Mouse (Mus musculus): ENCODE measurements around the gene Cyp4f13. TPM values are rescaled to one million over a fixed set of nuclear protein-coding genes. Genes with fewer than 3 reads are reported as not detected.

Cyp4f13 gene
- total RNA-seq (2023), result 10 to 100 TPM; 69.3 to 86.6 TPM

DNA sequence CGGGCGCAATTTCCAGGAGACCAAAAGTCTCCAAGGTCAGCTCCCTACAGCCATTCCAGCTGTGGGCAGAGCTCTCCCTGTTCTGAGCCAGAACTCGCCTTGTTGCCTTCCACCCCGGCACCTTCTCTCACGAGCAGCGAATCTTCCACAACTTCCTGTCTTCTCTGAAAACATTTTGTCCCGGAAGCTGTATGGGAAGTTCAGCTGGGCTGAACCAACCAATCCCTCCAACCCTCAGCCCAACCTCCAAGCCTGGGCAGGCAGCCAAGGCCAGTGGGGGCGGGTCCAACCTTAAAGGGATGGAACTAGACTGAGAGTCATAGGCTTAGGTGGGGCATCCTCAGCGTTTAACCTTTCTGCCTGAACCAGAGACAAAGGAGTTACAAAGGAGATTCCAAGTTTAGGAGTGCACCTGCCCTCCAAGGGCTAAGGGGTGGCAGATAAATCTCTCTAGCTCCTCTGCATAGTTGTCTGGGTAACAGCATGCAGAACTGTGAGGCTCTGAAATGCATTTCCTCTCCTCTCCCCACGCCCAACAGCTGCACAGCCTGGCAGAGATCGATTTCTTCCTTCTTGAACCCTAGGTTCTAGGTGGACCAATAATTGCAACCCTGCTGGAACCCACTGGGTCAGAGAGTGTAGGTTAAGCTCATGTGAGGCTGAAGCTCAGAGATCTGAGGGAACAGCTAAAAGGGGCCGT lies at the start of gene Cyp4f13:
TSS of gene Cyp4f13 (minus strand) at position 188 of the 700 bp plus-strand sequence.

DNA sequence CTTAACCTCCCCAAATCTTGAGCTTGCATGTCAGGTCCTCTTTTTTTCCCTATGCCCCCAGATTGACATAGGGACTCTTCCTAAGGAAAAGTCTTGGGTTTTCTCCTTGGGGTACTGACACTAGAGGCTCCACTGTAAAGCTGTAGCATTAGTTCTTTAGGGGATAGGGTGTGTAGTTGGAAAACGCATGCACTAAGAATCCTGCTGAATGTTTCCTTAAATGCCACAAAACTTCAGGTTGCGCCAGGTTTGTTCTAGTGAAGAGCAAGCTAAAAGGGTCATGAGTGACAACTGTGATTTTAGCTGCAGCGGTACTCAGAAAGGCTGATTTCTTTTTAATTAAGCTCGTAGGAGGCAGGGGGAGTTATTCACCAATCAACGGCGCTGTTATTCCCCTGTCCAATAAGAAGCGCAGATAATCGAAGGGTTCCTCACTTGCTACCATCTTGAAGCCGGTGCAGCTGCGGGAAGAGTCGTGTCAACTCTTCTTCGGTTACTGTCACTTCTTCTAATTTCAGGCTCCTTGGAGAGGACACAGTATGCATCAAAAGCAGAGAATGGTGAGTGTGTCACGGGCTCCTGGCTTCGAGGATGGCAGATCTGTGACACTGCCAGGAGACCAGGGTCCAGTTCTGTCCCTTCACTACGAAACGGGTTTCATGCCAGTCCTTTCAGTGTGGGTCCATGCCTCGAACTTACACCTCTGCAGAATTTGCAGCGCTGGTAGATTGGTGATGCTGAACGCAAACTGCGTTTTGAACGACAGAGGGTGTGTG lies 45.7 kb upstream of the Cyp4f13 start, which contains the start of gene Zfp952:
TSS of gene Zfp952 (plus strand) at position 431 of the 776 bp plus-strand sequence.

DNA sequence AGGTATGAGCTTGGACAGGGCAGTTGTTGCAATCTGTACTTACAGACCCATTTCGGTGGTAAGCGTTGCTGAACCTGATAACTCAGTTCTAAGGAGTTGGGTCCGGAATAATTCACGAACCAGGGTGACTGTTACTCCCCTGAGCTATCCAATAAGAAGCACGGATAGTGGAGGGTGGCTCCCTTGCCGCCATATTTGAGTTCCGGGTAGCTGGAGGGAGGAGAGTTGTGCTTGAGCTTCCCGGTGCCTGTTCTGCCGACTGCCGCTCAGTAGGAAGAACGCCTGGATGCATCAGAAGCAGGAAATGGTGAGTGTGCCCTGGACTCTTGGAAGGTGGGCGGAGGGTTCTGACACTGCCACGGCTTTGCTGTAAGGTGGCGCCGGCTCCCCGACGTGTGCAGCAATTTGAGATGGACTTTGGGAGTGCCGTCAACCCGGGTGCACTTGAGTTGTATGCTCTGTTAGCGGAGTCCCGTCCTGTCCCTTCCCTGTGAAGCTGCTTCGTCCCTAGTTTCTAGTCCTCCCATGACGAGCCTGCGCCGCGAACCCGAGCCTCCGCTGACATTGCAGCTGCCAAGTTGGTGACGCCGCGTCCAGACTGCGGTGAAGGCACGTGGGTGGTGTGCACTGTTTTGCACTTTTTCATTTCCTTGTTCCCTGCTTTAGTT lies 18.6 kb upstream of the Cyp4f13 start, which contains the start of gene Zfp472:
TSS of gene Zfp472 (plus strand) at position 192 of the 668 bp plus-strand sequence.

DNA sequence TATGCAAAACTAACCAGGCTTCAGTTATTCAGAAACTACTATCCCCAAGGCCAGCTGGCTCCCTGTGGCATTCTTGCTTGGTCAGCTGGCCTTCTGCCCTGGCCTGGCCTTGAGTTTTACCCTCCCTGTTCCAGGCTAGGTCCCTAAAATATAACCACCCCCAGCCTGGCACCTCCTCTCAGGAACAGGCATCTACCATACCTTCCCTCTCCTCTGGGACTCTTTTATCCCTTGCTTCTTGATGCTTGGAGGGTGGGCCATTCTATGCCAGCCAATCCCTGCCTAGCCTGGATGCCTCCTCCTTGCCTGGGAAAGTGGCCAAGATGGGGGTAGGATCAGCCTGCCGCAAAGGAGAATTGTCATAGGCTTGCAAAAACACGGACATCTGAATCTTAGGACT lies 30.1 kb downstream of the Cyp4f13 start, which contains the start of gene Cyp4f14:
TSS of gene Cyp4f14 (minus strand) at position 212 of the 400 bp plus-strand sequence.

DNA sequence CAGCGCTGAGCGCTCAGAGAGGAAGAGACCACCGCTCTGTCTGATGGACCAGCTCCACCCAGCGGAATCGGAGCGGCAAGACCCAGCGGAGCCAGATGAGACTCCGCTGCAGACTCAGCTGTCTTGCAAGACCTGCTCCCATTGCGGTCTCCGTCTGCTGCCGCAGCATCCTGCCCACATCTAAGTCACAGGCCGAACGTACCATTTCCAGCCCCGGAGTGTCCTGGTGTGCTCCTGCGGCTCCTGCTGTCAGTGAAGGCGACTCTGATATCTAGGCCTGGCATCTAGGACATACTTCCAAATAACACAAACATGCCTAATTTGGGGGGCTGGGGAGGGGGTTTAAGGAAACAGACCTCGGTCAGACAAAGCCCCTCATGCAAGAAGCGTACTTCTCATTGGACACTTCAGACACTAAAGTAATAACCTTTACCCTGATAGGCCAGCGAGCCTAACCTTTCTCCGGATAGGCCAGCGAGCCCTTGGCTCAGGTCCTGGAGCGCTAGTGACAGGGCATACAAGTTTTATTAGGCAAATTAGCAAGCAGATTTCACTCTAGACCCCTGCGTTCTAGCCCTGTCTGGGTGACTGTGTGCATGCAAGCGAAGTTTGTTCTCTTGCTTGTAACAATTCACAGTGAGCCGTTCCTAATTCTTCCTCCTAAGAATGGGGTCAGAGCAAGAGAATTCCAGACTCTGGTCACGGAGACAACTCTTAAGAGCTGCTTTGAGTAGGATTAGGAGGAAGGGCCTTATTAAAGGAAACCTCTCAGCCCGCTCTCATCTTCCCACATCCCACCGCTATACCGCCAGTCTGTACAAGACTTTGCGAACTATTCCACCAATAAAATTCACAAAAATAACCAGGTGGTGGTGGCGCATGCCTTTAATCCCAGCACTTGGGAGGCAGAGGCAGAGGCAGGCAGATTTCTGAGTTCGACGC lies 55.7 kb downstream of the Cyp4f13 start, which contains the start of gene Zfp870:
TSS of gene Zfp870 (minus strand) at position 404 of the 942 bp plus-strand sequence.

Other genes starting within 250 kb of the Cyp4f13 start
- gene Zfp871, start 159.1 kb downstream of the Cyp4f13 start, total RNA-seq (2023), result 10 to 100 TPM; 49.8 to 50.2 TPM
- under 1 TPM in 1 of 2 experiments, not detected in 1; 0.33 TPM for gene Zfp811, start 137.5 kb downstream of the Cyp4f13 start, total RNA-seq (2023)
- gene Zfp799, start 117.1 kb downstream of the Cyp4f13 start, total RNA-seq (2023), result 1 to 10 TPM; 2.2 to 2.6 TPM
- gene Zfp870, start 55.8 kb downstream of the Cyp4f13 start, total RNA-seq (2023), result 1 to 10 TPM in 1 of 2 experiments, under 1 TPM in 1; 0.75 to 1.7 TPM
- gene Cyp4f14, start 30.1 kb downstream of the Cyp4f13 start, total RNA-seq (2023), result not detected
- gene Zfp472, start 18.4 kb upstream of the Cyp4f13 start, total RNA-seq (2023), result 1 to 10 TPM; 5.0 to 7.1 TPM
- gene Zfp952, start 45.7 kb upstream of the Cyp4f13 start, total RNA-seq (2023), result 1 to 10 TPM; 4.0 to 4.1 TPM
- 1 to 10 TPM; 1.0 to 2.4 TPM for gene Zfp763, start 86.0 kb upstream of the Cyp4f13 start, total RNA-seq (2023)
- not detected for gene 4921501E09Rik, start 120.7 kb upstream of the Cyp4f13 start, total RNA-seq (2023)
- 1 to 10 TPM; 1.8 to 2.7 TPM for gene Zfp563, start 141.9 kb upstream of the Cyp4f13 start, total RNA-seq (2023)
- gene Morc2b, start 192.3 kb upstream of the Cyp4f13 start, total RNA-seq (2023), result not detected
- gene Olfr55, start 221.0 kb upstream of the Cyp4f13 start, total RNA-seq (2023), result not detected
- gene Olfr239, start 243.9 kb upstream of the Cyp4f13 start, total RNA-seq (2023), result not detected